Mouse (Mus musculus): ENCODE measurements at regions not wholly inside any gene's neighbourhood (a gene's known extent, or its start where the extent isn't known, plus 50 kb on each side); places are given as distances from the start of the nearest gene placed in this dataset.
A peak's percentile ranks its signal among the peaks of the same experiment; 100 is the strongest.

DNA sequence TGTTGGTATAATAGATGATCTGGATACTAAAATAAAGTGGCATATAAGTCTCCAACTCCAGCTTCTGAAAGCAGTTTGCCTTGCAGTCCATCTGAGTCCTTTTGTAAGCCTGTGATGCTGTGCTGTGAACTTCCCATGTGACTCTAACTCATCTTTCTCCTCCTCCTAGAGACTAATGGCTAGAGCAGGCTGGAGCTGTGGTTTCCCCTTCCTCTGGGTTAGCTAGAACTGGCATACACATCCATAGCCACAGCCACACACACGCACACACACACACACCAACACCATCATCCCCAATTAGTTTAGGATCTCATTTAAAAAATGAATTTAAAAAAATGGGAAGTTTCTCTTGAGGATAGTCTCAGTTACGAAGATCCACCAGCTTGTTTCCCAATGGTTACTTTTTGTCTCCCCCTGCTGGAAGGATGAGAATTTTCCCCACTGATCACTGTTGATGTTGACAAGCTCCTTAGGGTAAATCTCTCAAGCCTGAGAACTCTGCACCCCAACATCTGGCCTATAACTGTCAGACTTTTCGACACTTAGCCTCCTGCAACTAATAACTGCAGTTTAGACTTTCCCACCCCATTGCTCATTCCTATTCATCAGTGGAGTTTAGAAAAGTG, 500.7 kb downstream of the Mdfic start:
- no peak overlapping the region for H3K4me3 ChIP-seq (ENCODE audit: low read length)
- no peak for ATAC-seq (replicated peaks; ENCODE audit: extremely low read depth, insufficient read depth, low FRiP score)
- H3K4me1 ChIP-seq (ENCODE audit: control insufficient read depth, insufficient read depth, low read length) = no peaks in the 10 kb centered on the region
- H3K27me3 ChIP-seq (ENCODE audit: control insufficient read depth, insufficient read depth, low read length) = no peaks in the 10 kb centered on the region
- no peaks in the 10 kb centered on the region for H3K9me3 ChIP-seq (replicated peaks; ENCODE audit: control insufficient read depth, low read length)
- WGBS = 25% methylated on average over 3 of the region's 3 CpGs
- 0 out of 2 replicates have a peak overlapping the region, but pooled peaks have one; percentile 3 for H3K4me2 ChIP-seq (ENCODE audit: low read depth, low read length)
- no peak overlapping the region for H3K9ac ChIP-seq (ENCODE audit: low read length)
- no peak overlapping the region for H3K27ac ChIP-seq (ENCODE audit: low read length)
- H3K36me3 ChIP-seq (ENCODE audit: control insufficient read depth, insufficient read depth) = no peaks in the 10 kb centered on the region

All from heart, embryonic 16.5 days (tissue).